Mouse (Mus musculus): ENCODE results near the gene Crmp1. TPM values are rescaled to one million over a fixed set of nuclear protein-coding genes. Genes with fewer than 3 reads are reported as not detected.

Crmp1 gene
- polyA plus RNA-seq, 1 experiment: not detected

Other genes with a start within 250 kb of the Crmp1 start
- not detected in 2 replicates for gene Gm1043, start 156.6 kb upstream of the Crmp1 start, polyA plus RNA-seq (2012; ENCODE audit: insufficient read depth, insufficient read length, missing spikeins)
- gene Evc, start 95.0 kb downstream of the Crmp1 start, polyA plus RNA-seq (2012; ENCODE audit: insufficient read depth, insufficient read length, missing spikeins): 1.9 and 2.0 TPM in 2 replicates
- 1.1 and 1.3 TPM in 2 replicates for gene Evc2, start 96.6 kb downstream of the Crmp1 start, polyA plus RNA-seq (2012; ENCODE audit: insufficient read depth, insufficient read length, missing spikeins)